Mouse (Mus musculus): Measurements from ENCODE around the gene Mier3. TPM values are rescaled to one million over a fixed set of nuclear protein-coding genes. Genes with fewer than 3 reads are reported as not detected.
A peak's percentile ranks its signal among the peaks of the same experiment; 100 is the strongest.

The Mier3 gene
- total RNA-seq (2021): 10 to 100 TPM; 34.1 to 34.5 TPM

GRCm38 (mm10) chr13:111680679-111681078 is at the start of gene Mier3:
TSS of gene Mier3 (plus strand) at chr13:111680979.
- no peak for DNase-seq
- intact Hi-C loops (cut with DNase I): loop anchor here (10.0 kb wide), 1 partner anchor 186 kb away; the partner anchor contains the start of gene Gpbp1

- intact Hi-C loops (cut with DNase I): no loop called here
Measured at GRCm38 (mm10) chr13:111634163-111635160, 46.3 kb upstream of the Mier3 start.

DNA sequence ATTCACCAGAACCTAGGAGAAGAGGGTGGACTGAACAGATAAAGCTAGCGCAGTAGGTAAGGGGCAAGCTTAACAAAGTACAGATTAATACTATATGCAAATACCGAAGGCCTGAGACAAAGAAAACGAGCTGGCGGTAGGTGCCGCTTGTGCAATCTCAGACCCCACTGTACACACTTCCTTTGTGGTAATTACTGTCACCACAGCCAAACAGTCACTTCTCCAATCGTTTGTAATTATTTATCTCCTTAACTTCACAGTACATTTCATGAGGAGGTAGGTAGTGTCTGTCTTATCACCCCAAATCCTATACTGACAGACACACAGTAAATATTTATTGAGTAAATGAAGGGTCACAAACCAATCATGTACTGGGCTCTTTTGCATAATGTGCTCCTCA is 40.5 kb upstream of the Mier3 start:
- DNase-seq: no peak
- intact Hi-C loops (cut with DNase I): no loop called here

More at GRCm38 (mm10) chr13:111634163-111635160, 46.3 kb upstream of the Mier3 start:
- DNase-seq: no peak

- intact Hi-C loops (cut with DNase I): no loop called here
Measured at GRCm38 (mm10) chr13:111643636-111644035, 37.1 kb upstream of the Mier3 start.

GRCm38 (mm10) chr13:111646204-111646603 is 34.6 kb upstream of the Mier3 start:
- DNase-seq: no peak
- intact Hi-C loops (cut with DNase I): no loop called here

More at GRCm38 (mm10) chr13:111643636-111644035, 37.1 kb upstream of the Mier3 start:
- no peak for DNase-seq

DNA sequence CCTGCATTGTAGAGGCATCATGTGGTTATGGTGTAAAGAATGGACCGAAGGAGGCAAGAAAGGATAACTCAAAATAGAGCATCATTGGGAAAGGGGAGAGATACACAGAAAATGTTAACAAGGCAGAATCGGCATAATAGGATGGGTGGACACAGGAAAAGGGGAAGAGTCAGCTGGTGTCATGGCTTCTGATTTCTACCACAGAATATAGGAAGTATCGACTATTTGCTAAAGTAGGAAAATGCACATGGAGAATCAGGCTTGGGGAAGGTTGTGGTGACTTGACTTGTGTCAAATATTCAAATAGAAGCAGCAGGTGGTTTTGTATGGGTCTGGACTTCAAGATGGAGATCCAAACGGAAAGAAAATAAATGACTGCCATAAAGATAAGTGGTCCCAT is 33.5 kb upstream of the Mier3 start:
- no peak for DNase-seq
- intact Hi-C loops (cut with DNase I): no loop called here

GRCm38 (mm10) chr13:111651020-111651419 is 29.8 kb upstream of the Mier3 start:
- no peak for DNase-seq
- intact Hi-C loops (cut with DNase I): loop anchor here (10.0 kb wide), 1 partner anchor 96 kb away; no protein-coding TSS in a partner anchor

DNA sequence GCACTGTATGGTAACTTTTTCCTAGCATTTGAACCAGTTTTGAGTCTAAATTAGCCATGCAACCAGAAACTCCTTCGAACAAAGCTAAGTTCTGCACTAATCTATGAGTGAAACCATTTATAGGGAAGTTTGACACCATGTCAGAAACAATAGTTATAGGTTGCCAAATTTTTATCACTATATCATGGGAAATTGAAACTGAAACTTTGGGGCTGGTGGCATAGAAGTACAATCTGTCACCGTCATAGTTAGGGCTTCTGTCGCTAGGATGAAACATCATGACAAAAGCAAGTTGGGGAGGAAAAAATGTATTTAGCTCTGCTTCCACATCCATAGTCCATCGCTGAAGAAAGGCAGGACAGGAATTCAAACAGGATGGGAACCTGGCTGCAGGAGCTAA is 25.5 kb upstream of the Mier3 start:
- intact Hi-C loops (cut with DNase I): loop anchor here (10.0 kb wide), 1 partner anchor 100 kb away; no protein-coding TSS in a partner anchor
- no peak for DNase-seq

GRCm38 (mm10) chr13:111655856-111656255 is 24.9 kb upstream of the Mier3 start:
- intact Hi-C loops (cut with DNase I): loop anchor here (10.0 kb wide), 1 partner anchor 101 kb away; no protein-coding TSS in a partner anchor
- DNase-seq: no peak

GRCm38 (mm10) chr13:111656309-111656708 is 24.5 kb upstream of the Mier3 start:
- no peak for DNase-seq
- intact Hi-C loops (cut with DNase I): loop anchor here (10.0 kb wide), 1 partner anchor 102 kb away; no protein-coding TSS in a partner anchor

DNA sequence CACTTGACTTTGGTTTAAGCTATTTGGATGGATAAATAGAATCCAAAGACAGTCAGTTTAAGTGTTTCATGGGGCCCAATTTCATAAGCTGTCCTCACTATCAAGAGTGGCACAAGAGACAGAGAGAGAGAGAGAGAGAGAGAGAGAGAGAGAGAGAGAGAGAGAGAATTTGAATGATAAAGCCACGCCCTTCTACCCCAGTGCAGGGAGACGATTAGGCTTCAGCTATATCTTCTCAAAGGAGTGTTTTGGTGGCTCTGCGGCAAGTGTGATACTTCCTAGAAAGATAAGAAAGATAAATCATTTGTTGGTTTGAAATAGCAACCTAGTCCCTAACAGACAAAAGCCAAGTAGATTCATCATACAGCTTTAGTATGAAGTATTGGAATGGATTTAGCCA is 24.0 kb upstream of the Mier3 start:
- no peak for DNase-seq
- intact Hi-C loops (cut with DNase I): loop anchor here (10.0 kb wide), 1 partner anchor 102 kb away; no protein-coding TSS in a partner anchor

DNA sequence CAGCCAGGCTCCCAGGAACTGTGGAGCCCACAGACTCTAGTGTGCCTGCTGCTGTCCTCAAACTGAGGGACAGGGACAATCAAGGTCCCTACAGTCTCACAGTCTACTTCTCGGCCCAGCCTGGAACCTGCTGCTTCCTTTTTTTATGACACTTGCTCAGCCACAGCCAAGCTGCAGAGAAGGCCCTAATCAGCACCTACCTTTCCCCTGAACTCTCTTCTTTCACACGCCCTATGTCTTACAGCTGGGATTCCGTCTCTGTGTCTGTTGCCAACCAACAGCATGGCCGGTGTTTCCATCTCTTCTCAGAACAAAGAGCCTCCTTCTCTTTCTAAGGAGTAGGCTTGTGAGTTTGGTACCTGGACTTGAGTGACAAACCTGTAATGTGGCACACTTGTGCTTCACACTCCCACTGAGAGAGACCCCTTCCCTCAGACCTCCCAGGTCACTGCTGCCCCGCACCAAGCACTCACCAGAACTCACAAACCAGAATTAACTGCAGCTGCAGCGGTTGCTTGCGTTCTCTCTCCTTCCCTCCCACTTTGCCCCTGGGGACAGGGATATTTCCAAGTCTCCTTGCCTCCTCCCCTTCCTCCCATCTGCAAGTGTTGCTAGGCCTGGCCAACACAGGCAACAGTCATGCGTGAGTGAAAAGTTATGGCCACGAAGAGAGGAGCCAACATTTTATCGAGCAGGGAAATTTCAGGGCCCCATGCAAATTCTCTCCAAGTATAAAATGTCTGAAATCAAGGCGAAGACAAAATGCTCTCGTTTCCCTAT is 22.1 kb upstream of the Mier3 start:
- intact Hi-C loops (cut with DNase I): loop anchor here (10.0 kb wide), 1 partner anchor 104 kb away; no protein-coding TSS in a partner anchor
- no peak for DNase-seq

DNA sequence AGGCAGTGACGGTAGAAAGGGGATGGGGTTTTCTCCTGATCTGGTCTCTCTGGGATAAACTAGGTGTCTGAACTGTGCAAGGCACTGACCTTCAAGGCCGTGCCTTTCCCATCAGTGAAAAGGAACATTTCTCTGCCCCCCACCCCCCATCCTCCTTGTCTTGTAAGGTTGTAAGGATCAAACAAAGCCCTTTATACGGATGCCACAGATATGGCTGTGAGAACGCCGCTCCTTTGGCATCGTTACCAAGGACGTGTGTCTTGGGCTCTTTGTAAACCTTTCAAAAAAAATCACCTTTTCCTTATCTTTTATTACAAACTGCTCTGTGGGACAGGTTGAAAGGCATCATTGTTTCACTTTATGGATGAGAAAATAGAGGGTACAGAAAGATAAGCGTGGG is 21.3 kb upstream of the Mier3 start:
- intact Hi-C loops (cut with DNase I): loop anchor here (10.0 kb wide), 1 partner anchor 105 kb away; no protein-coding TSS in a partner anchor
- no peak for DNase-seq

DNA sequence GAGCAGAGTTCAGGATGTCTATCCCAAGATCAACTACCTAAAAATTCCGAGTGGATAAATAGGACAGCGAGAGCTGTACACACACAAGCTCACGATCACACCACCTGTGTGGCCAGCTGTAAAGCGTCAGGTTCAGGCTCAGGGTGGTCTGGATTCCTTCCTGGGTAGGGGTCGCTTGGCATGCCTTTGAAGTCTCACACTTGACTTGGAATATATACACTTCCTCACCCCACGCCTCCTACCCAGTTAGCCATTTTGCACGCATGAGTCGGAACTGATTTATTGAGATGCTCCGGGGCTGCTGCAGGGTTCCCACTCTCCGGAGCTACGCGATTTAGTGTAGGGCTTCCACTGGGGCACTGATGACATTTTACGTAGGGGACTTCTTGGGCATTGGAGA is 20.7 kb upstream of the Mier3 start:
- intact Hi-C loops (cut with DNase I): no loop called here
- no peak for DNase-seq

DNA sequence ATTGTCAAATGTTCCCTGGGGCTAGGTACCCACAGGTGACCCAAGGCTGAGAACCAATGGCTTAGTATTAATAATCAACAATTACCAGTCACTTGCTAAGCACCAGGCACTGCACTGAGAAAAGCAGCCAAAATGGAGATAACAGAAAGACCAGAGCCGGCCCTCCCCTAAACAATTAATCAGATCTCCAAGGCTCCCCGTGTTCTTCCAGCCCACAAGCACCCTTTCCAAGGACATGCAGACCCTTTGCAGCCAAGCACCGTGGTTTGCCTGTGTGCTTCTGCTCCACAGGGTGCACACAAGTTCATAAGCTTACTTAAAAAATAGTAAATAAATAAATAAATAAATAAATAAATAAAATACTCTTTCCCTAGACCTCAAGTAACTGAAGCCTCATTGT is 20.2 kb upstream of the Mier3 start:
- intact Hi-C loops (cut with DNase I): no loop called here
- no peak for DNase-seq

GRCm38 (mm10) chr13:111668016-111668415 is 12.8 kb upstream of the Mier3 start:
- no peak for DNase-seq

GRCm38 (mm10) chr13:111676841-111677240 is 3.9 kb upstream of the Mier3 start:
- intact Hi-C loops (cut with DNase I): no loop called here
- no peak for DNase-seq

More at GRCm38 (mm10) chr13:111668016-111668415, 12.8 kb upstream of the Mier3 start:
- intact Hi-C loops (cut with DNase I): no loop called here

DNA sequence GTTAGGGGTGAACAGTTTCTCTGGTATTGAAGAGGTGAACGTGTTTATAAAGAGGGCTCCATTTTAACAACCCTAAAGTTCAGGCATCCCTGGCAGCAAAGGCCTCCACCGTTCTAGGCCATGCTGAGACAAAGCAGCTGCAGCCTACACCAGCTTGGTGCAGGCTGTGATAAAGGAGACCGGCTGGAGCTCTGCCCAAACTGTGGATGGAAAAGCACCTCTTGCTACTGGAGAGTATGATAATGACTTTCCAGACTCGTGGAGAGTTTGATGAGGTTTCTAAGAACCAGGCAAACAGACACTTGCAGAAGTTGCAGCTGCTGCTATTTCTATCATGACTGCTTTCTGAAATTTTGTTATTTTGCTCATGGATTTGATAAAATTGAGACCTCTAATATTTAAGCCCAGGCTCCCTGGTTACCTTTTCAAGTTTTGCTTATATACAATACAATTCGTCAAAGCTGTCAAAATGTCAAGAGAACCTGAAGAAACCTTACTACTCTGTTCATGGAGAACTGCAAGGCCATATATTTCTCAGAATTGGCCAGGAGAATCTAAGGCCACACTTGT is 3.4 kb downstream of the Mier3 start:
- peak; percentile 15 for DNase-seq
- intact Hi-C loops (cut with DNase I): loop anchor here (10.0 kb wide), 1 partner anchor 189 kb away; the partner anchor contains the start of gene Gpbp1

- peak; percentile 89 for DNase-seq
- intact Hi-C loops (cut with DNase I): loop anchor here (10.0 kb wide), 1 partner anchor 191 kb away; the partner anchor contains the start of gene Gpbp1
Measured at GRCm38 (mm10) chr13:111685751-111686462, 5.1 kb downstream of the Mier3 start.
